Mouse (Mus musculus): ENCODE measurements around the gene Rell1.

GRCm38 (mm10) chr5:63872176-63872932 is 96.3 kb downstream of the Rell1 start:
- TF ChIP-seq HCFC1 (IDR thresholded peaks at IDR 0.05; ENCODE audit: borderline replicate concordance, insufficient read depth, low read length) (no peak), MAFK (IDR thresholded peaks at IDR 0.05; ENCODE audit: insufficient read depth, low read depth, low read length) (no peak)
